Mouse (Mus musculus): ENCODE results near the gene Rbm19. TPM values are rescaled to one million over a fixed set of nuclear protein-coding genes. Genes with fewer than 3 reads are reported as not detected.
"Not testable (repeated sequence)": the region's sequence is repeated elsewhere in the genome, so short reads cannot be mapped to it uniquely, and the experiment has no call there.

Rbm19 gene
- 10.0 and 12.5 TPM in 2 replicates for polyA plus RNA-seq (2012; rRNA removed)

DNA sequence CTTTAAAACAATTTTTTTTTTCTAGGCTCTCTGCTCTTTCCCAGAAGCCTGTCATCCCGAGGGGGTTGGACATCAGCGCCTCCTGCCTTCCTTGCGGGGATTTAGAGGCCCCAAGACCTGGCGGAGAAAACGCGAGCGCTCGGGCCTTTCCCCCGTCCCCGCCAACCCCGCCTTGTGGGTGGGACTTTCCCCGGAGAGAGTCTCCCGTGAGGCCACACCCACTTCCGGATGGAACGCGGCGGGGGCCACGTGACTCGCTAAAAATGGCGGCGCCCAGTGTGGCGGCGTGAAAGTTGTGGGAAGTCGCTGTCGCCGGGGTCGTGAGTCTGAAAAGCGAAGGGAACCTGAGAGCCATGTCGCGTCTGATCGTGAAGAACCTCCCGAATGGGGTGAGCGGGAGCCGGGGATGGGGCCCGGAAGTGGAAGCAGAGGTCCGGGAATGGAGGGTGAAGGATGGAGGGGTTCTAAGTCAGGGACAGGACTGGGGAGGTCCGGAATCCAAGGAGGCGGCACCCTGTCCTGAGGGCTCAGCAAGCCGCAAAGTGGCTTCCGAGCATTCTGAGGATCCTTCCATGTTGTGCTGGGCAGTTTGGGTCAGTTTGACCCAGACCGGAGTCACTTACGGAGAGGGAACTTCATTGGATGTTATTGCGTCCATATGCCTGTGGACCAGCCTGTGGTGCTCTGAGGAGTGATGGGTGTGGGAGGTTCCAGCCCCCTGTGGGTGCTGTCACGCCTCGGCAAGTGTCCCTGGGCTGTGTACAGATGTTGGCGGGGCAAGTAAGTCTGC lies at the start of gene Rbm19:
TSS of gene Rbm19 (plus strand) at position 205 of the 790 bp plus-strand sequence.
- DNase-seq (ENCODE audit: low read depth, low spot score): peak; percentile 78
- WGBS: under 1% methylated on average over 46 of the region's 46 CpGs

DNA sequence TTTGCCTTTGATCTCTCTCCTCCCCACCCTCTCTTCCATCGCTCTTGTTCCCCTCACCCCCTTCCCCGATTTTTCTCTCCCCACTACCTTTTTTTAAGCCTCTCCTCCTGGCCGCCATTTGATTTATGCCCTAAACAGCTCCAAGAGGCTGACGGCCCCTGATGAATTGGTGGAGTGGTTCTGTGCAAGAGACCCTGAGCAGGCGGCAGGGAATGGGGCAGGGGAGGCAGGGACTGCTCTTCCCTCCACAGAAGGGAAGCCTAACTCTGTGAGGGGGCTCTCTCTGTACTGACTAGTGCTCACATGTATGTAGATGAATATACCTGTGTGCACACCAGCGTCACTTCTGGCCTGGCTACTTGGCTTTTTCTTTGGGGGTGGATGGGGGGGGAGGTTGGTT lies 49.0 kb upstream of the Rbm19 start:
- DNase-seq (ENCODE audit: low read depth, low spot score): no peak
- WGBS: 32% methylated on average over 6 of the region's 6 CpGs

DNA sequence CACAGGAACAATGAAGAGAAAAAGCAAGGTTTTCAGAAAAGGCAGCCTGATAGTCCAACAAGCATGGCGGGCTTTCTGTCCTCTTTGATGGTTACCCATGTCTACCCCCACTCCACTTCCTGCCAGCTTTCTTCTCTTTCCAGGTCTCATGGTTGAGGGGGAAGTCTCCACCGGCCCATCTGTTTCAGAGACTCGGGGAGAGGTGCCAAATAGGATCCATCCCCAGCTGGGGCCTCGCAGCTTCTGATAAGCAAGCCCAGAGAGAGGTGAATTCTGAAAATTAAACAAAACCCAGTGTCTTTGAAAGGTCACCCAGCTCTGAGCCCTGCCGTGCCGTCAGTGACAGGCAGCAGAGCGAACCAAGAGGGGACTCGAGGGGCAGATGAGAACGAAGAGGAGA lies 42.2 kb upstream of the Rbm19 start:
- DNase-seq (ENCODE audit: low read depth, low spot score): no peak

DNA sequence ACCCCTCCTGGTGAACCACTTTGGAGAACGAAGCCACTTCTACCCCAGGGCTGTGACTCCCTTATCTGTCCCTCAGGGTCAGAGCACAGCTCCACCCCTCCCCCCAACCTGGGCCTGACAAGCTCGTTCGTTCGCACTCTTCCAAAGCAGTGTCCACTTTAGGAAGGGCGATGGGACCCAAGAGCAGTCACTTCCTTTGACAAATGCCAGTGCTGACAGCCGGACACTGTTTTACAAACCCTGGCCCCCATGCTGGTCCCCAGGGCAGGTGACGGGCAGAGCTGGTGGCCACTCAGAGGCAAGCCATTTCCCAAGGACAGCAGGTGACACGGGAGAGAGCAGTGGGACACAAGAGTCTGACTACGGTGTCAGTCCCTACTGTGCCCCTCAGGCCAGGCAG lies 36.2 kb upstream of the Rbm19 start:
- 52% methylated on average over 9 of the region's 9 CpGs for WGBS
- DNase-seq (ENCODE audit: low read depth, low spot score): no peak

More for the DNA sequence above, 42.2 kb upstream of the Rbm19 start:
- WGBS: 48% methylated on average over 9 of the region's 9 CpGs

DNA sequence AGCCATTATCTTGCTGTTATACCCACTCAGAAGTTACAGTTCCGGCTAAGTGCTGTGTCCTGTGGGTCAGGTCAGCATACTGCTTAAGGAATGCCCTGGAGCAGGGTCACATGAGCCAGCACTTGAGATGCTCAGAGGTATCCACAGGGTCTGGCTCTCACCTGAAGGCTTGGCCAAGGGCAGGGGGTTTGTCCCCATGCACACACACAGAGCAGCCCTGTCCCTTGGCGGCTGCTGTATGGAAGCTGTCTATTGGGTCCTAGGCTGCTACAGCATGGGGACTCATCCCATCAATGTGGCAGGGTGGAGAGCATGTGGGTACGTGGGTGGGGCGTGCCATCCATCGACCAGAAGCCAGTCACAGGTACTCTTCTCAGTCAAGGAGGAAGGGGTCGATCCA lies 35.8 kb upstream of the Rbm19 start:
- WGBS: 74% methylated on average over 6 of the region's 6 CpGs

DNA sequence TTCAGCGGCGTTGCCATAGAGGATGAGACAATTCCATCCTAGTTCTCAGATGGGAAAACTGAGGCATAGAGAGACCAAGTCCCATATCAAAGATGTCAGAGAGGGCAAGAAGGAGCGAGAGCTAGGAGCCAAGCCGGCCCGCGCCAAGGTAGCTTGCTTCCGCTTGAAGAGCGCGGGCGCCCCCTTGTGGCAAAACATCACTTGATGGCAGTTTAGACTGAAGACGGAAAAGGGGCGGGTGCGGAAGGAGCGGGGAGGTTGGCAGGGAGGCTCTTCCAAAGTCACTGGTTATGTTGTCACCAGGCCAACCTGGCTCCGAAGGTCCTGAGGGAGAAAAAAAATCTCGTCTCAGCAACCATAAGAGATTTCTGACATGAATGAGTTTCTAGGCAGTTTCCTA lies 27.7 kb upstream of the Rbm19 start:
- WGBS: 2% methylated on average over 16 of the region's 16 CpGs
- DNase-seq (ENCODE audit: low read depth, low spot score): peak; percentile 48

More for the DNA sequence above, 35.8 kb upstream of the Rbm19 start:
- no peak for DNase-seq (ENCODE audit: low read depth, low spot score)

DNA sequence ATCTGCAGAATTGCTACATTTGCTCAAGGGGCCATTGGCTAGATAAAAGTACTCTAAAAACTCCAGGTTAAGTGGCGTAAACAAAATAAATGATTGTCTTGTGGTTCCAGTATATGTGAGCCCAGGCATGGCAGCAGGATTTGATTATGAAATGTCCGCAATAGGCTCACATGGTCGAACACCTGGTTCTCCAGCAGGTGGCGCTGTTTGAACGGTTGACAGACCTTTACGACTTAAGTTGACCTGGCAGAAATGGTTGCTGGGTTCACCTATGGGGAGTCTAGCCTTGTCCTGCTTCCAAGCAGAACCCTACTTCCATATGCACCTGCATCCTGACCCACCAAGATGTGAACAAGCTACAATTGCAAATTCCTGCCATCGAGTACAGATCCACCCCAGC lies 21.7 kb upstream of the Rbm19 start:
- 53% methylated on average over 7 of the region's 7 CpGs for WGBS

DNA sequence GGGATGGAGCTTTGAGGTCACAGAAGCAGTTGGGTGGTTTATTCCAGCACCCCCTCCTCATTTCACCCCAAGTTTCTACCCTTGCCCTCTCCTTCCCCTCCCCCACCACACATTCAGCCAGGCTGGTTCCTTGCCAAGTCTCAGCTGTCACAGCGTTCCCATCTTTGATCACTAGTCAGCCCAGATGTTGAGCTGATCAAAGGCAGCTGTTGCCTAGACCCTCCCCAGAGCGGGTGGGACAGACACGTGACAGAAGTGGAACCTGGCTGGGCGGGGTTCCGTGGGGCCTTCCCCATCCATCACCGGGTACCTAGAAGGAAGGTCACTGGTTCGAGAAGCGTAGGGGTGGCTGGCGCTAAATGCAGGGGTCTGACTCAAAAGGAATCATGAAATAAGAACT lies 19.2 kb upstream of the Rbm19 start:
- WGBS: 52% methylated on average over 9 of the region's 9 CpGs
- no peak for DNase-seq (ENCODE audit: low read depth, low spot score)

More for the DNA sequence above, 21.7 kb upstream of the Rbm19 start:
- no peak for DNase-seq (ENCODE audit: low read depth, low spot score)

DNA sequence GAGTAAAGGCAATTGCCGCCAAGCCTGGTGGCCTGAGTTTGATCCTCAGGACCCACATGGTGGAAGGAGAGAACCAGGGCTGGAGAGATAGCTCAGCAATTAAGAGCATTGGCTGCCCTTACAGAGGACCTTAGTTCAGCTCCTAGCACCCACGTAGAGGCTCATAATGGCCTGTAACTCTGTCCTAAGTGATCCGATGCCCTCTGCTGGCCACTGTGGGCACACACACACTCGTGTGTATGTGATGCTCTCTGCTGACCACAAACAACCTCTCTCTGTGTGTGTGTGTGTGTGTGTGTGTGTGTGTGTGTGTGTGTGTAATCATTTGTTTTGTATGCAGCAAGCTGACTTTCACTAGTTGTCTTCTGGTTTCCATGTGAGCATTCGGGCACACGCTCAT lies 15.5 kb upstream of the Rbm19 start:
- 88% methylated on average over 6 of the region's 6 CpGs for WGBS
- no peak for DNase-seq (ENCODE audit: low read depth, low spot score)

DNA sequence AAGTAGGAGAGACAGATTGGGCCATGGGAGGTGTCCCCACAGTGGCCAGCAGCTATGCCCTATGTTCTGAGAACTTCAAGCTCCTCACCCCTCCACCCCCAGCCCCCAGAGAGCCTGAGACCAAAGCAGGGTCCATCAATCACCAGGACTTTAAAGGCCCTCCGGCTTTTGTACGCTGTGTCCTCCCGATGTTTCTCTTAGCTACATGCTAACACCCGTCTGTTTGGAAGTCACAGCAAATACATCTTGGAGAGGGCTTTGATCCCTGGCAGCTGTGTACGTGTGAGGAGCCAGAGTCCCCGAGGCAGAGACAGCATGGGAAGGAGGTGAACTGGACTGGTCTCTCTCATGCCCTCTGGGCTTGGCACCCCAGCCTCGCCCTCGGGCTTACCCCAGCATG lies 14.2 kb upstream of the Rbm19 start:
- DNase-seq (ENCODE audit: low read depth, low spot score): no peak
- 76% methylated on average over 8 of the region's 8 CpGs for WGBS

DNA sequence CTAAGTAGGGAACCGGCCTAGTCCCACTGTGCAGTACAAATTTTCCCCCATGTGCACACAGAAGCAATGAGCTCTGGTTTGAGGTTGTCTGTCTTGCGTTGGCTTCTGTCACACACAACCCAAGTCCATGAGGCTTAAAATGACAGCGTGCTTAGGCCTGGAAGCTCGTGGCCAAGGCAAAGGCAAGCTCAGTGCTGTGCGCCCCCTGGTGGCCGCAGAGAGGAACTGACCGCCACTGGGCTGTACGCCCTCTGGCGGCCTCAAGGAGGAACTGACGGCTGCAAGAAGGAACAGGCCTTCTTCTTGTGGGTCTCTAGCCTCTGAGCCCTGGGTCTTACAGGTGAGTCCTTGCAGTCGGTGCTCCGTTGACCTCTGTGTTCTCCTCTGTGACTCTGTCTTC lies 13.5 kb upstream of the Rbm19 start:
- DNase-seq (ENCODE audit: low read depth, low spot score): no peak
- WGBS: 22% methylated on average over 12 of the region's 12 CpGs

DNA sequence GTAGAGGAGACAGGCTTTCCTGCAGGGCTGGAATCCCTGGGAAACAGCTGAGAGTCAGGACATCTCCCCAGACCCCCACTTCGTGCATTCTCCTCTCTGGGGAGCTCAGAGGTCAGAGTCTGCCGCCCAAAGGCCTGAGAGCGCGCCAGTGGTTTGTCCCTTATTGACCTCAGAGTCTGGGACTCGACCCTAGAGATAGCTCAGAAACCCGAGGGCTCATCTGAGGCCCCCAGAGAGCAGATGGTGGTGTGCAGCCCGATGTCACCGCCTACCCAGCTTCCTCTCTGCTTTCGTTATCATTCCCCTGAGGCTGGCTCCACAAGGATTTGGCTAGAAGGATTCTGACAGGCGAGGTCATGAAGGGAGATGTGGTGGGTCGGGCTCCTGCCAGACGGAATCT lies 12.8 kb upstream of the Rbm19 start:
- DNase-seq (ENCODE audit: low read depth, low spot score): no peak
- 64% methylated on average over 12 of the region's 12 CpGs for WGBS

DNA sequence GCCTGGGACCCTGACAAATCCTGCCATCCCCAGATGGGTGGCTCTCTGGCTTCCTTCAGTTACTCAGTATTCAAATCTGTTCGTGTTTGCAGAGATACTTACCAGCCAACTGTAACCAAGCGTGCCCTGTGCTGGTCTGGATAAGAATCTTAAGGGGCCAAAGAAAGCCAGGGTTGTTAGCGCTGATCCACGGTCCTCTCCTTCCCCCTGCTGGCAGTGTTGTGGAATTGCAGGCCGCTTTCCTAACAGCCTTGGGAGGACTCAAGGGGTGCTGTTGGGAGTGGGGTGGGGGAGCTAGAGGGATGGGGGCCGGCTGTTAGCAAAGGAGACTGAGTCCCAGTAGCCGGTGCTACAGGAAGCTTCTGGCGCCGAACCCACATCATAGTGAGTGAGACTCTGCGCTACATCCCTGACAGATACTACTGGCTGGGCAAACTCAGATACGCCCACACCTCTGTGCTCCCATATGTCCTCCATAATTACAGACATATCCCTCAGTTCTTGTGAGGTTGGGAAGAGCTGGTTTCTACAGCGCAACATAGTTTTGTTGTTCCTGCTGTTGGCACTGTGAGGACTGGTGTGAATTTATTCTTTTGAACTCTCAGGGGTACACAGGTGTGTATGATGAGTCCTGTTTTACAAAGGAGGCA lies 9.7 kb upstream of the Rbm19 start:
- DNase-seq (ENCODE audit: low read depth, low spot score): no peak
- WGBS: 29% methylated on average over 12 of the region's 12 CpGs

DNA sequence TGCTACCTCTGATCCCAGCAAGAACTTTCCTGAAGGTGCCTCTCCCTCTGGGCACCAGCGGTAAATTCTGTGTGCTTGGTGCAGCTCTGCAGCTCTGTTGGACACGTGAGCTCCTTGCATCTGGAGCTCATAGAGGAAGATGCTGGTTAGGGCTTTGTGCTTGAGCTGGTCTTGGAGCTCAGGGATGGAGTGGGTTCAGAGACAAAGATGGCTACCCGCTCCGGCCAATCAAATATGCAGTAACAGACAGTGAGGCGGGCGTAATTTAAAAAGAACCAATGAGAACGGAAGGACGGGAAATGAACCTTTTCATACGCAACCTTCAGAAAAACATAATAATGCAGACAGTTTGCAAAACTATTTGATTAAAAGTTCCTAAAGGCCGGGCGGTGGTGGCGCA lies 1.9 kb upstream of the Rbm19 start:
- no peak for DNase-seq (ENCODE audit: low read depth, low spot score)
- WGBS: 86% methylated on average over 12 of the region's 12 CpGs

DNA sequence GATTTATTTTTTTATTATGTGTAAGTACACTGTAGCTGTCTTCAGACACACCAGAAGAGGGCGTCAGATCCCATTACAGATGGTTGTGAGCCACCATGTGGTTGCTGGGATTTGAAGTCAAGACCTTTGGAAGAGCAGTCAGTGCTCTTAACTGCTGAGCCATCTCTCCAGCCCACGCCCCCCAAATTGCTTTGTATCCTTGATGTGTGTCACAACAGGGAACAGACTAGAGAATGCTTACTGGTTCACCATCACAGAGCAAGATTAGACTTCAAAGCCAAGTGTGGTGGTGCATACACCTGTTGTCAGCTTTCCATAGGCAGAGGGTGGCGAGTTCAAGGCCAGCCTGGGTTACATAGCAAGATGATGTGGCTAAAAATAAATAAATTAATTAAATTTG lies 896 bp downstream of the Rbm19 start:
- DNase-seq (ENCODE audit: low read depth, low spot score): not testable (repeated sequence)
- 53% methylated on average over 3 of the region's 3 CpGs for WGBS

DNA sequence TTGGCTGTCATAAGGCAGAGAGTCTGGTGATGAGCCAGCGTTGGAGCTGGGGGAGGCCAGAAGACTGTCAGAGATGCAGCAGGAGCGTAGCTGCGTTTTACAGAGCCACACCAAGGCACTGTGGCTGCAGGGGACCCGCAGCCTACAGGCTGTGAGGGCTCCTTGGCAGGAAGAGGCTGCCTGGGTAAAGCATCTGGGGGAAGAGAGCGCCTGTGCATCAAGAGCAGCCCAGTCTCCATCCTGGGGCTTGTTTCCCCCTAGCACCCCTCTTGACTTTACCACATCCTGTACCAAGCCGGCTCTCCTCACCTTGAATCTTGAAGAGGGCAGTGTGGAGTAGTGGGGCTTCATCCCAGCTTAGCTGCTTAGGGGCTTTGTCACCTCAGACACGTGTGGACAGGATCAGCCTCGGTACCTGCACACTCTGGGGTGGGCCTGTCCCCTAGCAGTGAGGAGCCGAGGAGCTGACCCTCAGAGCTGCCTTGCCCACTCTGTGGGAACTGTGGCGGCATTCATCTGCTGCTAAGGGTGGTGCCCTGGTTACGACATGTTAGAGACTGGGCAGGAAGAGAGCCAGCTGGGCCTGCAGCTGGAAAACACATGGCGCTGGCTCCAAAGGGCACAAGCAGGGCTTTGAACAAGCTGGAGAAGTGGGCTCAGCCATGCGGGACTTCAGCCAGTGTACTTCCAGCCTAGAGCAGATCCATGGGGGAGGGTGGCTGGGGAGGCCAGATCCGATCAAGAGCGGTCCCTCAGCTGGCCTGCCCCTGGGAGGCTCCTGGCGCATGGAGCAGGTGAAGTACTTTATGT lies 8.8 kb downstream of the Rbm19 start:
- no peak for DNase-seq (ENCODE audit: low read depth, low spot score)

DNA sequence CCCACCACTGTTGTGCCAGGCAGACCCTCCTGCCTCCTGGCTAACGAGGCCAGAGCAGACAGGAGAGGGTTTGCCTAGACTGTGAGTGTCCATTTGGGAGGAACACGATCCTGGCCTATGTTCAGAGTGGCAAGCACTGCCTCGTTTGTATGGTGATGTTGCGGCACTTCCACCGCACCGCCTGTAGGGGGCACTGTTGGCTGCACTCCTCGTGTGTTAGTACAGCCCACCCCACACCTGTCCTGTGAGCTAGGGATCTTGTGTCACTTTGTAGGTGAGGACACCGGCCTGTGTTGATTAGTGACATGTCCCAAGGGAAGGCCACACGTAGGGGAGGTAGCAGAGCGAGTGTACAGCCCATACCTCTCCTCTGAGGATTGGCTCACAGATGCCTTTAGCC lies 11.4 kb downstream of the Rbm19 start:
- DNase-seq (ENCODE audit: low read depth, low spot score): no peak
- WGBS: 61% methylated on average over 10 of the region's 10 CpGs

More for the DNA sequence above, 8.8 kb downstream of the Rbm19 start:
- 89% methylated on average over 16 of the region's 16 CpGs for WGBS

DNA sequence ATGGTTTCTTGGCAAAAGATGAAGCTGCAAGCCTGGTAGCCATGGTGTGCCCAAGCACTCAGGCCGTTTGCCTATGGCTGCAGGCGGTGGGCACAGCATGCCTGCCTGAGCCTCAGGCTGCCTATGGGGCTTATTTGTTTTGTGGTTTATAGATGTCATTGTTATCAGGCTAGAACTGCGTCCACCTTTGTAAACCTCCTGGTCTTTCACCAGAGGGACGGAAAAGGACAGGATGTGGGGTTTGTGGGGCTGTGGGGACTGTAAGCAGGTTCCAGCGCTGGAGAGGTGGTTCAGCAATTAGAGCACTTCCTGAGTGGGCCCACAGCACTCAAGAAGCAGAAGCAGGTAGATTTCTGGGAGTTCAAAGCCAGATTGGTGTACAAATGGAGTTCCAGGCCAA lies 12.2 kb downstream of the Rbm19 start:
- DNase-seq (ENCODE audit: low read depth, low spot score): no peak
- 87% methylated on average over 5 of the region's 5 CpGs for WGBS

DNA sequence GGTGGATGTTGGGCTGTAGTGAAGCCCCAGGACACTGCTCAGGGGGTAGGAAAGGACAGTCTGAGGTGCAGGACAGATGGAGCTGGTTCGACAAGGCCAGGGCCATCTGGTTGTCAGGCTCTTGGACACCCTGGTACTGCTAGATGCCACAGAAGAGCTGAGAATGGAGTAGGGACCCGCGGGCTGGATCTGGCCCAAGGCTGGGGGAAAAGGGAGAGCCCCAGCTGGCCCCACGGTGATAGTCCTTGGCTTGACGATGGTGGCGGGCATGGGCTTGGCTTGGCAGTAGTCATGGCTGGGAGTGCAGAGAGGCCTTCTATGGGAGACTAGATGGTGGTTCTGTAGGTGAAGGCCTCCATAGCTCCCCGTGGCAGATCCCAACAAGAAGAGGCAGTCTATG lies 12.8 kb downstream of the Rbm19 start:
- DNase-seq (ENCODE audit: low read depth, low spot score): no peak
- WGBS: 94% methylated on average over 7 of the region's 7 CpGs

DNA sequence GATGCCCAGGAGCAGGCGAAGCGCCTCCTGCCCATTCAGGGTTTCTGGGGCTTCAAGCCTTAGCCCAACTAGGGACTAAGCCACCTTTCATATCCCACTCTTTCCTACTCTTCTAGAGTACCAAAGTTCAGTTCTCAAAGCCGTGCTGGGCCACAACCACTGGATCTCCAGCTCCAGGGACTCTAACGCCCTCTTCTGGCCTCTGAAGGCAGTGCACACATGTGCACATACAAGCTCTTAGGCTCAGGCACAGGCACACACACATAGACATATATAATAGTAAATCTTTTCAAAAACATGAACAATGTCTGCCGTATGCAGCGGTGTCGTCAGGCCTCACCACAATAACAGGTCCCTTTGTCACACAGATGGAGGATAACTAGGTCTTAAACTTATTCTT lies 13.5 kb downstream of the Rbm19 start:
- no peak for DNase-seq (ENCODE audit: low read depth, low spot score)
- WGBS: 95% methylated on average over 7 of the region's 7 CpGs
